Mouse (Mus musculus) telencephalon, adult 2 months (tissue): Measurements from ENCODE around the gene Olfr547.

Source experiments
- DNase-seq: peaks from one replicate; pipeline ENCODE4 v3.0.0-alpha.2; 2011; ENCODE audit warnings: low read depth, low spot score

Gene Olfr547

DNA sequence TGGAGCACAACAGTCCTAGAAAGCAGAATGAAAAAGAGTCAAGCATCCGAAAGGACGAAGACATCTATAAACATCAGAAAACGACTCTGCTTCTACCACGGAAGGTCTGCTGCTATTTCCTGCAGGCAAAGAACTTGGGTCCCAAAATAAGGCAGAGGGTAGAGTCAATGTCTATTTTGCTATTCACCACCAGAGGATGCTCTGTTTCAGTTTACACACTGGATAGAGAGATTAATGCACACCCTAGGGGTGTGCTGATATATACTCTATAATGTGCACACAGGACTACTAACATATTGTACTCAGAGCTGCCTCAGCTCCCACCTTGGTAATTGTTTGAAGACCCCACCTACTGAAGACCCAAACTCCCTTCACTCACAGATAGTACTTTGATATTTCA is 31.7 kb downstream of the Olfr547 start:
- no peak for DNase-seq

DNA sequence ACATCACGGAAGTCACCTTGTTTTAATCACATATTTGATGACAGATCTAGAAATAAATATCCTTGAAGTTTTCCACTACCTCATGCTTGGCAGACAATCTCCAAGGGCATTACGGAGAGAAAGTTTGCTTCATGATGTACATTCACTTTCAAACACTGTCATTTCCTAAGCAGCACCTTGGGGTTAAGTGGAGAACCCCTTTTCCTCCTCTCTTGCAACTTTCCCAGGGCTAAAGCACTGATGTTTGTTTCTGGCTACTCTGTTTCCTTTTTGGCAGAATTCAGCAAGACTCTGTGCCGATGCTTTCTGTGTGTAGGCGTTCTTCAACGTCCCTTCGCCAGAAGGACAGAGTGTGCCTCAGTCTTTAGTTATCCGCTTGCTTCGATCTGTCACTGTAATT is 36.6 kb downstream of the Olfr547 start, which contains the start of gene Olfr550:
TSS of gene Olfr550 (plus strand) at position 301 of the 400 bp plus-strand sequence.
- no peak for DNase-seq

DNA sequence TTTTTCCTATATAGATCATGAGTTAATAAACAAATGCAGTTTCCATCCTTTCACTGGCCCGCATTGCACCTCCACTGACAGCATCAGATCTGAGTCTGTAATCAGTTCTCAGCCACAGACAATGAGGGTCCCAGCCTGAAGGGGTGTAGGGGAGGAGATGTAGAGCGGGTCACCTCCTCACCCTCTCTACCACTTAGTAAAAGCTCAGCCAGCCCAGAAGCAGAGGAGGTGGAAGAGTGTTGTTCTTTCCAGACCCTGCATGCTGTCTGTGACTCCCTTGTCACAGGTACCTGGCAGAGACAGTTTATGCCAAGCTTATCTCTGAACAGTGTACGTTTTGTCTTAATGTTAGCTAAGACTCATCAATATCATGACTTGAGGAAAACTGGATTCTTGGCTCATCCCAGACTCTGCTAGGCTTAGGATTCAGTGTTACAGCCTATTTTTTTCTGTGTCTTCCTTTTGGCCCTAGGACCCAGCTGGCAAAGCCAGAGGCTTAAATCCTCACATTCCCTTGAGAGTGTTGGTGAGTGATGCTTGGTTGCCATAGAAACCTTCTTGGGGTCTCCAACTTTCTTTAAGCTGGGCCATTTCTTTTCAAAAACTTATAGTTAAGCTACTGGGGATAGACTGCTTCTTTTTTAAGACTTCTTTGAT is 38.8 kb downstream of the Olfr547 start:
- no peak for DNase-seq

GRCm38 (mm10) chr7:102575998-102576397 is 41.4 kb downstream of the Olfr547 start:
- no peak for DNase-seq
